Mouse (Mus musculus) E14TG2a.4 (cell line): Measurements from ENCODE around the gene Kng1.

Experiments used
- CTCF ChIP-seq: conservative IDR thresholded peaks from 2 replicates; pipeline ENCODE4 v1.5.1; 2014; ENCODE audit warnings: low read length
- NANOG ChIP-seq: IDR thresholded peaks from 2 replicates; pipeline ENCODE4 v1.6.1; 2014; ENCODE audit warnings: borderline replicate concordance, low read length, mixed read lengths

- no peak for TF ChIP-seq CTCF
- no peak for TF ChIP-seq NANOG
These were observed 50.5 kb downstream of the Kng1 start for GRCm38 (mm10) chr16:23107946-23108759.
